Mouse (Mus musculus) 3134 (cell line): ENCODE results near the gene Rac1.

ENCODE experiments used
- DNase-seq: peaks from one replicate; pipeline ENCODE4 v3.0.0-alpha.2; 2011; ENCODE audit warnings: low spot score; ENCODE audit not compliant: insufficient read length; ENCODE audit errors: extremely low read depth

Gene Rac1

DNA sequence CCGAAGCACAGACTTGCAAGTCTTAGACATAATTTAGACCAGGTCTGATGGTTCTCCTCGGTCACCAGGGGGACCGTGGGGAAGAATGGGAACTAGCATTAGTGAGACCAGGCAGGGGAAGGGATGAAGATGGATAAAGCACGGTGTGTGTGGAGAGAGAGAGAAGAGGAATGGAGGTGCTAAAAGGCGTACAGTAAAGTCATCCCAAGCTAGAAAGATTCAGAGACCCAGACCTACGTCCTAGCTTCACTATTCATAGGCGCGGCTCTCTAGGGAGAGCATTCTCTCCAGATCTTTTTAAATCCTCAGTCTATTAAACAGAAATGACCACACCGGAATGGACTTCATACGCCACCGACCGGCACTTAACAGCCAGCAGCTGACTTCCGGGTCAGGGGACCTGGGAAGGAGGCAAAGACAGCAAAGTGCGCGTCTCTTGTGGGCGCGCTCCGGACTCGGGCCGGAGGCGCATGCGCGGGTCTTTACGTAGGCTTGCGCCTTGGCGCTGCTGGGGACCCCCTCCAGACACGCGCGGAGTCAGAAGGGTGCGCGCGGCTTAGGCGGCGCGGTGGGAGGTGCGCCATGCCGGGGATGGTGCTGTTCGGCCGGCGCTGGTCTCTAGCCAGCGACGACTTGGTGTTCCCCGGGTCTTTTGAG, 63.6 kb downstream of the Rac1 start, which contains the start of gene Daglb:
Gene Daglb, plus strand, starts transcription at position 485 of the 657 bp plus-strand sequence.
- peak; percentile 92 for DNase-seq

DNA sequence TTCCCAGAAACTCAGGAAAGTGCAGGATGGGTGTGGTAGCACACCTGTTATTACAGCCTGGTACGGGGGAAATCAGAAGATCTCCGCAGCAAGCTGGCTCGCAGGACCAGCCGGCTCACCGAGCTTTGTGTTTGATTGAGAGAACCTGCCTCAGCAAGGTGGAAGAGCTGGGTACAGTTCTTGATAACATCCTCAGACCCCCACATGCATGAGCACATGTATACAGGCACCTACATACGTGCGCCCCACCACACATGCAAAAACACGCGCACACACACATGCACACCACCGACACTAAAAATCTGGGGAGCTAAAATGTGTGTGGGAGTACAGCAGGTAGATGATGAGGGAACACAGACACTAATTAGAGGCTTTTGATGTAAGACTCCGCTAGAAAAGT, 64.2 kb downstream of the Rac1 start:
- no peak for DNase-seq
